Mouse (Mus musculus) small intestine, adult 2 months (tissue): Measurements from ENCODE around the gene Ugt1a1.

ENCODE experiments used
- CTCF ChIP-seq: fragments of 200-500 bp; IDR thresholded peaks from 2 replicates; pipeline ENCODE4 v1.5.1; 2012; ENCODE audit warnings: low read depth, mild to moderate bottlenecking, control low read depth, inconsistent platforms, low read length, moderate library complexity, mixed read lengths; ENCODE audit not compliant: insufficient replicate concordance, insufficient read length; ENCODE audit errors: extremely low read depth
- POLR2A ChIP-seq: fragments of 200-500 bp; IDR thresholded peaks from 2 replicates; pipeline ENCODE4 v1.6.1; 2012; ENCODE audit warnings: low read depth, mild to moderate bottlenecking, control low read depth, inconsistent platforms, low read length, moderate library complexity

DNA sequence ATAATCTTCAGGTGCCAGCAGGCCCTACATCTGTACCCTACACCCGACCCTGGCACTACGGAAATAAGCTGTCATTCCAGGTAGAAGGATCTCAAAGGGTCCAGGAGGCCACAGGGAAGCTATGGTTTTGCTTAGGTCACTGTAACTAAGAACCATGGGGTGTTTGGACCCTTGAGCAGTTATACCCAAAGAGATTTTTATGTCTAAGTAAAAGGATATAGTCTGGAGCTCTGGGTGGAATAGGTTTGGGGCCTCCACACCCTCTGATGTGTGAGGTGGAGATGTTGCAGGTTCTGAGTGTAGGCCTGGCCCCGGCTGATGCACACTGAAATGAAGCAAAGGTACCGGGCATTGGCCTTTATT, 22.5 kb downstream of the Ugt1a1 start:
- TF ChIP-seq POLR2A (no peak), CTCF (no peak)
